Mouse (Mus musculus) kidney, adult 18-20 months (tissue): ENCODE measurements around the gene Bmper.

ENCODE experiments used
- DNase-seq: peaks from one replicate; pipeline ENCODE4 v3.0.0; 2021

The Bmper gene

DNA sequence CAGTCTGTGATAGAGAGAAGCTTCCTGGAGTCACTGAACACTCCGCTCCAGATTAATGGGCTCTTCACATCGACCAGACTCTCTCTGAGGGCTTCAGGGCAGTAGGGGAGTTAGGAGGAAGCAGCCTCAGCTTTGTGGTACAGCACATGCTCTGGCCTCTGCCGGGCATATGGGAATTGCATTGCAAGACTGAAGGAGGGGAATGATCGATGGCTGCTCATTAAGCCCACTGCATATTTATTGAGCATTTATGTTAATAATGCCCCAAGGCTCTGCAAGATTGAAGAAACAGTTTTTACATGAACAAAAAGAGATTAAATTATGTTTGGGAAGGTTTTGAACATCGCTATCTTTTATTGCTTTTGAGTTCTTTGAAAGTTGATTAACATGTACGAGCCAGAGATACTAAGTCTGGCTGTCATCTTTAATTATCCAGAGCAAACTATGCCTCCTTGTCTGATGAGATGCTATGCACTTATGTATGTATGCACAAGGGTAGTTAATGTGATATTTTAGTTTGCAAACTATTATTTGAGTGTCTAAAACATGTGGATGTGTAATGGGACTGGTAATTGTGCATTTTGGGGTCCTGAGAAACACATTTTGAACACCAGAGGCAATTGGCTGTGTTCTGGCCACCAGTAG is 13.9 kb downstream of the Bmper start:
- no peak for DNase-seq

- no peak for DNase-seq
These were observed 16.1 kb downstream of the Bmper start for GRCm38 (mm10) chr9:23239011-23239410.

GRCm38 (mm10) chr9:23242911-23243310 is 20.0 kb downstream of the Bmper start:
- DNase-seq: no peak

GRCm38 (mm10) chr9:23243869-23244268 is 21.0 kb downstream of the Bmper start:
- DNase-seq: no peak

- no peak for DNase-seq
These were observed 23.5 kb downstream of the Bmper start for GRCm38 (mm10) chr9:23246389-23246788.

- DNase-seq: peak; percentile 72
These were observed 27.1 kb downstream of the Bmper start for GRCm38 (mm10) chr9:23250026-23250425.

GRCm38 (mm10) chr9:23251001-23251400 is 28.1 kb downstream of the Bmper start:
- no peak for DNase-seq

- DNase-seq: no peak
These were observed 30.7 kb downstream of the Bmper start for GRCm38 (mm10) chr9:23253624-23254023.

- DNase-seq: no peak
These were observed 31.6 kb downstream of the Bmper start for GRCm38 (mm10) chr9:23254237-23255214.

GRCm38 (mm10) chr9:23255841-23256240 is 33.0 kb downstream of the Bmper start:
- no peak for DNase-seq

- DNase-seq: no peak
These were observed 33.7 kb downstream of the Bmper start for GRCm38 (mm10) chr9:23256576-23256975.

- DNase-seq: no peak
These were observed 39.0 kb downstream of the Bmper start for GRCm38 (mm10) chr9:23261834-23262233.

GRCm38 (mm10) chr9:23262851-23263250 is 40.0 kb downstream of the Bmper start:
- DNase-seq: no peak

- DNase-seq: no peak
These were observed 41.6 kb downstream of the Bmper start for GRCm38 (mm10) chr9:23264471-23264870.

DNA sequence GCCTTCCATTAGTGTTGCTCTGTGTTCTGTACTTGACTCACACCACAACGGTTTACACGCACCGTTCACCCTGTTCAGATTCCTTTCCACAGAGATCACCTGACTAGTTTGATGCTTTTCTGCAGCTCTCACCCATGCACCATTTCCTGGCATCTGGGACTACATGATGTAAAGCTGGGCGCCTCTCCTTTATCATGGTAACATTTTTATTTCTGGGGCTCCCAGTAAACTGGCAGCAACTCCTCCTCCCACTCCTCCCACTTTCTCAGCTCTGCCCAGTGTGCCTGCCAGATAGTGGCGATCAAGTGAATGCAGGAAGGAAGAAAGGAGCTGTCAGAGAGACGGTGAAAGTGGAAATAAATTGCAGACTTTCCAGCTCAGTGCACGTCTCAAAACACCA is 45.7 kb downstream of the Bmper start:
- no peak for DNase-seq

DNA sequence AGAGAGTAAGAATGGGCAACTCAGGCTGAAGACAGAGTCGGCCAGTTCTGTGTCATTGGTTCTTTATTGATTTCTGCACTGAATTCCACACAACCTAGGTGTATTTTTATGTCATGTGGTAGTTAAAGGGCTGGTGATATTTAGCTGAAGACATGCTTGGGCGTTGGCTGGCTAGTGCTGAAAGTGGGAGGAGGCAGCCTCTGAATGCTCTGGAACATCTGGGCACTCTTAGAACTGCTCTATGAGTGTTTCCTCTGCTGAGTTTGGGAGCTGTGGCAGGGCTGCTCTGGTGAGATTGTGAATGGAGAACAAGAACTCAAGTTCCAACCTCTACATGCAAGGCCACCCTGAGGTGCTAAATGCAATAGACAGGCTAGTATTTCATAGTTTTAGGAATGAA is 46.2 kb downstream of the Bmper start:
- DNase-seq: no peak

DNA sequence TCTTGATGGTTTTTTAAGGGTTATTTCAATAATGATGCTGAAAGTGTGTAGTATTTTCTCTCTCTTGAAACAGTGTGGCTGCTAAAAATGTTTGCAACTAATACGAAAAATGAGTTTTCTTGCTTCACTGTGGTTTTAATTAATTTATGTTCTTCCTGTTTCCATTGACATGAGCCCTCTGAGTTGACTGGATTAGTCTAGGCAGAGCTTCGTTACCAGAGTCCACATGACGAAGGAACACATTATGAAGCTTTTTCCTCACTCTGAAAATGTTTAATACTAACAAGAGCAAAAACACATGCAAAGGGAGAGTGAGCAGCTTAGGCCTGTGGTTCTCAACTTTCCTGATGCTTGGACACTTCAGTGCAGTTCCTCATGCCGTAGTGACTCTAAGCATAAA is 53.4 kb downstream of the Bmper start:
- DNase-seq: no peak

- DNase-seq: no peak
These were observed 62.1 kb downstream of the Bmper start for GRCm38 (mm10) chr9:23284940-23285460.

GRCm38 (mm10) chr9:23293574-23293973 is 70.7 kb downstream of the Bmper start:
- DNase-seq: no peak

DNA sequence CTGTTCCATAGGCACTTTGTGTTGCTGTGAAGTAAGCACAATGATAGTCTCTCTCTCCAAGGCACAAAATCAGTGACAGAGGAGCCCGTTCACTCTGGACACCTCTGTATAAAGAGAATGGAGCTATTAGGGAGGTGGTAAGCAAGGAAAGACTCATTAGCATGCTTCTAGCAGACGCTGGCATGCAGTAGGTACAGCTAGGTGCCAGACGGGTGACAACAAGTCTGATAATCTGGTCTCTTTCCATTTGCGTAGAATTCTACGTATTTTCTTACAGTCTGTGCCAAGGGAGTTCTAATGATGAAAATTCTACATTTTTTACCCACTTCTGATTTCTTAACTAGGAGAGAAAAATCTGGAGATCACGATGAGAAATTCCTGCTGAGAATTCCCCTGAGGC is 72.7 kb downstream of the Bmper start:
- DNase-seq: no peak

GRCm38 (mm10) chr9:23297491-23298170 is 74.8 kb downstream of the Bmper start:
- no peak for DNase-seq

- DNase-seq: no peak
These were observed 77.5 kb downstream of the Bmper start for GRCm38 (mm10) chr9:23300376-23300775.

- DNase-seq: peak; percentile 9
These were observed 82.8 kb downstream of the Bmper start for GRCm38 (mm10) chr9:23305681-23306080.
